Mouse (Mus musculus) liver, embryonic 11.5 days (tissue): ENCODE data around the gene Slc34a2. TPM values are rescaled to one million over a fixed set of nuclear protein-coding genes. Genes with fewer than 3 reads are reported as not detected.

Experiments used
- ATAC-seq: fragments of 200-750 bp; cut with Nextera tagmentation; replicated peaks from 2 replicates; pipeline ENCODE4 v1.8.0; 2017; ENCODE audit warnings: moderate number of reproducible peaks, mild to moderate bottlenecking, moderate TSS enrichment, moderate library complexity; ENCODE audit not compliant: low FRiP score
- DNase-seq: peaks from one replicate; pipeline ENCODE4 v3.0.0-alpha.2; 2017; ENCODE audit warnings: low spot score
- H3K27ac ChIP-seq: fragments of 300-500 bp; sonication (generic); 2 replicates; pipeline ENCODE4 v1.5.1; 2014; ENCODE audit warnings: mild to moderate bottlenecking, low read depth, low read length, control low read depth
- H3K27me3 ChIP-seq: fragments of 300-500 bp; sonication (generic); replicated peaks from 2 replicates; pipeline ENCODE4 v1.6.1; 2014; ENCODE audit warnings: low read length, mixed read lengths; ENCODE audit not compliant: control insufficient read depth, insufficient read depth
- H3K36me3 ChIP-seq: fragments of 300-500 bp; sonication (generic); 2 replicates; pipeline ENCODE4 v1.6.1; 2014; ENCODE audit warnings: mild to moderate bottlenecking, low read length, moderate library complexity, mixed read lengths; ENCODE audit not compliant: control insufficient read depth, insufficient read depth
- H3K4me1 ChIP-seq: fragments of 300-500 bp; sonication (generic); replicated peaks from 2 replicates; pipeline ENCODE4 v1.6.1; 2014; ENCODE audit warnings: low read length, mixed read lengths; ENCODE audit not compliant: control insufficient read depth, insufficient read depth
- H3K4me2 ChIP-seq: fragments of 300-500 bp; sonication (generic); 2 replicates; pipeline ENCODE4 v1.6.1; 2014; ENCODE audit warnings: mild to moderate bottlenecking, control low read depth, moderate library complexity
- H3K4me3 ChIP-seq: fragments of 300-500 bp; sonication (generic); 2 replicates; pipeline ENCODE4 v1.5.1; 2014; ENCODE audit warnings: low read depth, low read length, control low read depth
- H3K9ac ChIP-seq: fragments of 300-500 bp; sonication (generic); 2 replicates; pipeline ENCODE4 v1.6.1; 2014; ENCODE audit warnings: low read depth, low read length, control low read depth
- H3K9me3 ChIP-seq: fragments of 300-500 bp; sonication (generic); 2 replicates; pipeline ENCODE4 v1.6.1; 2016; ENCODE audit warnings: low read length, inconsistent platforms, mixed read lengths; ENCODE audit not compliant: control insufficient read depth
- WGBS: fragments of 180-500 bp; shearing (Covaris S2); extraction: QIAGEN DNeasy Blood & Tissue Kit; methylation state at CpG from one replicate; pipeline ENCODE4 v1.1.7; 2014; 5-methylcytosine and 5-hydroxymethylcytosine counted together
- polyA plus RNA-seq: library from polyadenylated mRNA; unstranded; fragments of >200 nt; fragmentation: Nextera tagmentation; extraction: Ambion mirVana; gene quantifications from 2 replicates; pipeline ENCODE4 v1.2.1, GENCODE M21; 2014

Gene Slc34a2
- polyA plus RNA-seq, 1 experiment from 2014 or later, result 0.19 TPM

DNA sequence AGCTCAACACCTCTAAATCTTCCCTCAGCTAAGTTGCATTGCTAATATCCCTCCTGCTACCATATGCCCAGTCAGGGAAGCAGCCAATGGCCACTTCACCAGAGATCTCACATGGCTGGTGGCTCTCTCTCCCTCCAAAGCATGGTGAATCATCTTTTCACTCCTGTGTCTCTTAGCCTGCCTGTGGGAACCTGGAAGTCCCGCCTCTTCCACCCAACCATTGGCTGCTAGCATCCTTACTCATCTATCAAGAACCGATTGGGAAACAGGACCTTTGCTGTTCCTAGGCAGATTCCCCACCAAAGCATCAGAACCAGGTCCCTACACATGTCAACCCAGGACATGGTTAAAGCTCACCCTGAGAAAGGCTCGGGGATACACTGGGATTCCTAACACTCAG is 53.5 kb downstream of the Slc34a2 start:
- Histone ChIP-seq H3K9me3 (no peaks in the 10 kb centered on the region), H3K9ac (no peak overlapping the region), H3K27ac (no peak overlapping the region), H3K27me3 (no peaks in the 10 kb centered on the region), H3K4me3 (no peak overlapping the region), H3K36me3 (no peaks in the 10 kb centered on the region), H3K4me2 (no peak overlapping the region), H3K4me1 (no peaks in the 10 kb centered on the region)
- no peak for DNase-seq
- 59% methylated on average over 3 of the region's 3 CpGs for WGBS
- ATAC-seq, result no peak

- Histone ChIP-seq H3K9ac (no peak overlapping the region), H3K27ac (no peak overlapping the region), H3K36me3 (no peaks in the 10 kb centered on the region), H3K27me3 (no peaks in the 10 kb centered on the region), H3K4me3 (no peak overlapping the region), H3K4me2 (no peak overlapping the region), H3K4me1 (no peaks in the 10 kb centered on the region), H3K9me3 (no peaks in the 10 kb centered on the region)
- DNase-seq, result no peak
- no peak for ATAC-seq
- WGBS, result 74% methylated on average over 12 of the region's 12 CpGs
These were observed 64.1 kb downstream of the Slc34a2 start for GRCm38 (mm10) chr5:53101848-53102473.

DNA sequence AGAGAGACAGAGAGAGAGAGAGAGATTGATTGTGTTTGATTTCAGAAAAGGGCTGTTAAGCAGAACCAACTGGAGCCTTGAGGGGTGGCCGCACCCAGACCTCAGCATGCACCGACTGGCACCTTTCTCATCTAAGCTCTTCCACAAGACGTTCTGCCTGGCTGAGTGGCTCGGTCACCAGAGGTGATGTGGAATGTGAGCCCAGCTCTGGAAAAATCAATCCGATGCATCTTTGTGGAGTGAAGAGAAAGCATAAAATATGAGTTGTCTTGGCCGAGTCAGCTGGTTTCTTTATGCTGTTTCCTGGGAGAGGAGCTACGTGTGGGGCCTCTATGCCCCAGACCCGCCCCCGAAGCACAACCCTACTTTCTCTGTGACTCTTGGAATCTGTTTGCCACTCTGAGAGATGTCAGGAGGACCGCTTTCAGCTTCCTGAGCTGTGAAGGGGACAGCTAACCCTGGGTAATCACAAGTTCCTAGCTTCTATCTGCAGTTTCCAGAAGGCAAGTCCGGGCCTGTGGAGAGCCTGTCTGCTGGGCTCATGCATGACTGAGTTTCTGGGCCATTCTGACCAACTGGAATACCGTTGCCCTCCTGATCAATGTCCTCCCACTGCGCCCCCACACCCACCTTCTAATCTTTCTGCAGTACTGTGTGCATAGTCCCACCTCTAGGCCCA is 66.4 kb downstream of the Slc34a2 start:
- ATAC-seq (no peak), DNase-seq (no peak)
- no peaks in the 10 kb centered on the region for H3K36me3 ChIP-seq
- H3K4me1 ChIP-seq, result no peaks in the 10 kb centered on the region
- no peak overlapping the region for H3K4me2 ChIP-seq
- H3K27ac ChIP-seq, result no peak overlapping the region
- no peaks in the 10 kb centered on the region for H3K27me3 ChIP-seq
- H3K9me3 ChIP-seq, result no peaks in the 10 kb centered on the region
- WGBS, result 77% methylated on average over 13 of the region's 13 CpGs
- no peak overlapping the region for H3K9ac ChIP-seq
- no peak overlapping the region for H3K4me3 ChIP-seq

- ATAC-seq, result no peak
- no peak overlapping the region for H3K9ac ChIP-seq
- H3K4me1 ChIP-seq, result no peaks in the 10 kb centered on the region
- no peak for DNase-seq
- no peak overlapping the region for H3K27ac ChIP-seq
- no peaks in the 10 kb centered on the region for H3K27me3 ChIP-seq
- H3K4me3 ChIP-seq, result no peak overlapping the region
- H3K36me3 ChIP-seq, result no peaks in the 10 kb centered on the region
- 73% methylated on average over 8 of the region's 8 CpGs for WGBS
- H3K4me2 ChIP-seq, result no peak overlapping the region
- no peaks in the 10 kb centered on the region for H3K9me3 ChIP-seq
These were observed 67.8 kb downstream of the Slc34a2 start for GRCm38 (mm10) chr5:53105716-53106115.

GRCm38 (mm10) chr5:53106125-53106524 is 68.2 kb downstream of the Slc34a2 start:
- 68% methylated on average over 4 of the region's 4 CpGs for WGBS
- no peak for ATAC-seq

DNA sequence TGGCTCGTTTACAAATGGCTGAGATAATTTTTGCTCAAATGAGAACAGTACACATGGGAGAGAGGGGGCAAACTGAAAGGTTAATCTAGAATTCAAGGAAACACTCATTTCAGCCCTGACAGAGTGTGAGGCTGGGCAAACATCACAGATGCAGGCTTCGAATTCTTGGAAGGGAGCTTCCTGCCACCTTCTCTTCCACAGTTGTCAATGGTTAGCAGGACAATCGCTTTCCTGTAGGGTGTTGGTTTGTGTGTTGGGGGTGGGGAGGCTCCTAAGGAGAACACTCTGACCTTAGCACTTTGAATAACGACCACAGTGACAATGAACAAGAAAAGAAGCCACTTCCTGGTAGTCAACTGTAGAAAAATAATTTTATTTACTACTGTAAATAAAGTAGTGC is 68.8 kb downstream of the Slc34a2 start:
- 28% methylated on average over 4 of the region's 4 CpGs for WGBS
- no peak overlapping the region for H3K9ac ChIP-seq
- H3K36me3 ChIP-seq, result no peaks in the 10 kb centered on the region
- no peak overlapping the region for H3K27ac ChIP-seq
- DNase-seq, result no peak
- H3K4me2 ChIP-seq, result no peak overlapping the region
- H3K9me3 ChIP-seq, result no peaks in the 10 kb centered on the region
- no peak overlapping the region for H3K4me3 ChIP-seq
- no peaks in the 10 kb centered on the region for H3K27me3 ChIP-seq
- no peaks in the 10 kb centered on the region for H3K4me1 ChIP-seq
- no peak for ATAC-seq

More at GRCm38 (mm10) chr5:53106125-53106524, 68.2 kb downstream of the Slc34a2 start:
- Histone ChIP-seq H3K27me3 (no peaks in the 10 kb centered on the region), H3K36me3 (no peaks in the 10 kb centered on the region), H3K4me3 (no peak overlapping the region), H3K27ac (no peak overlapping the region), H3K9me3 (no peaks in the 10 kb centered on the region), H3K4me2 (no peak overlapping the region), H3K4me1 (no peaks in the 10 kb centered on the region), H3K9ac (no peak overlapping the region)
- DNase-seq, result no peak

- H3K9me3 ChIP-seq, result no peaks in the 10 kb centered on the region; the same call in 1 of the 2 replicates
- H3K4me3 ChIP-seq, result no peak overlapping the region
- no peak overlapping the region for H3K27ac ChIP-seq
- 81% methylated on average over 9 of the region's 9 CpGs for WGBS
- no peak overlapping the region for H3K9ac ChIP-seq
- no peaks in the 10 kb centered on the region for H3K36me3 ChIP-seq
- H3K4me1 ChIP-seq, result no peaks in the 10 kb centered on the region
- H3K27me3 ChIP-seq, result no peaks in the 10 kb centered on the region
- ATAC-seq (no peak), DNase-seq (no peak)
- no peak overlapping the region for H3K4me2 ChIP-seq
These were observed 70.1 kb downstream of the Slc34a2 start for GRCm38 (mm10) chr5:53108026-53108425.

DNA sequence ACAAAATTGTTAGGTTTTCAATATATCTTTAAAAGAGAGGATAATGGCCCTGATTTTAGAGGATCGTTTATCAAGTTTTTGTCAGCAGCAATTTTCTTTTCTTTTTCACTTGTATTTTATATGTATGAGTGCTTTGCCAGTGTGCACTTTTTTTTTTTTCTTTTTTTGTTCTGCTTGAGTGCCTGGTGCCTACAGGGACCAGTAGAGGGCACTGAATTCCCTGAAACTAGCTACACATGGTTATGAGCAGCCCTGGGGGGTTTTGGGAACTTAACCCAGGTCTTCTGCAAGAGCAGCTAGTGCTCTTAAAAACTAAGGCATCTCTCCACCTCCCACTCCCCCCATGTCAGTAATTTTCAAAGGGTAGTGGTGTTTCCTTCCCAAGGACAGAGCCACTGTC is 70.8 kb downstream of the Slc34a2 start:
- ATAC-seq, result no peak

DNA sequence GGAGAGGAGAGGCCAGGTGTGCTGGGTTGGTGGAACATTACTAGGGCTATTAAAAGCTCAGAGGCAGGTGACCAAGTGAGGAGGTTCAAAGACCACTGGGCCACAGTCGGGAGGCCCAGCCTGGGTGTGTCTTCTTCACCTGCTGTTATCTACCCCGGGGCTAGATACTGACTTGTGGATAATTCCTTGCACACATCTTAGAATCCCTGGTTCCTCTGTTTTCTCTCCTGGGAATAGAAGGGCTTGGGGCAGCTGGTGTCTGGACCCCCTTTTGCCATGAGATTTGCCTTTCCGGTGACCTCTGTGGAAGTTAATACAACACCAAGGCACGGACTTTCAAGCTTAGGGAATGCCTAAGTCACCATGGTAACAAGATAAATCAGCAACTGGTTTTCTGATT is 72.3 kb downstream of the Slc34a2 start:
- DNase-seq, result no peak
- H3K4me3 ChIP-seq, result no peak overlapping the region
- ATAC-seq, result no peak
- no peaks in the 10 kb centered on the region; the same call in 1 of the 2 replicates for H3K9me3 ChIP-seq
- H3K27me3 ChIP-seq, result no peaks in the 10 kb centered on the region
- H3K4me1 ChIP-seq, result no peaks in the 10 kb centered on the region
- WGBS, result 56% methylated on average over 4 of the region's 4 CpGs
- H3K4me2 ChIP-seq, result no peak overlapping the region
- H3K9ac ChIP-seq, result no peak overlapping the region
- H3K36me3 ChIP-seq, result no peaks in the 10 kb centered on the region
- no peak overlapping the region for H3K27ac ChIP-seq

More for the DNA sequence above, 70.8 kb downstream of the Slc34a2 start:
- Histone ChIP-seq H3K27me3 (no peaks in the 10 kb centered on the region), H3K4me3 (no peak overlapping the region), H3K4me2 (no peak overlapping the region), H3K9me3 (no peaks in the 10 kb centered on the region; the same call in 1 of the 2 replicates), H3K27ac (no peak overlapping the region), H3K4me1 (no peaks in the 10 kb centered on the region), H3K36me3 (no peaks in the 10 kb centered on the region), H3K9ac (no peak overlapping the region)
- 78% methylated on average over 1 of the region's 1 CpGs for WGBS
- no peak for DNase-seq
